Mouse (Mus musculus) CH12.LX (cell line): ENCODE measurements at regions not wholly inside any gene's neighbourhood (a gene's known extent, or its start where the extent isn't known, plus 50 kb on each side); places are given as distances from the start of the nearest gene placed in this dataset.
A peak's percentile ranks its signal among the peaks of the same experiment; 100 is the strongest.

Experiments used
- DNase-seq: peaks from one replicate; pipeline ENCODE4 v3.0.0-alpha.2; 2013; ENCODE audit errors: extremely low read depth
- H3K27ac ChIP-seq: 2 replicates; pipeline ENCODE4 v1.5.1; 2012; ENCODE audit warnings: low read depth, mild to moderate bottlenecking, control low read depth, moderate library complexity; ENCODE audit not compliant: insufficient read depth
- H3K27me3 ChIP-seq: replicated peaks from 2 replicates; pipeline ENCODE3; 2012; ENCODE audit warnings: inconsistent platforms
- H3K36me3 ChIP-seq, 2 experiments: replicated peaks in 1 of 2; 2 replicates each; pipeline versions ENCODE3 to v1.6.1; 2012; ENCODE audit warnings: inconsistent platforms in 1 of 2, low read length in 1 of 2, mild to moderate bottlenecking in 1 of 2, mixed read lengths in 1 of 2, moderate library complexity in 1 of 2; ENCODE audit not compliant: control insufficient read depth in 1 of 2, insufficient read depth in 1 of 2
- H3K4me1 ChIP-seq, 2 experiments: 2 replicates each; pipeline ENCODE4 v1.6.1; 2012; ENCODE audit warnings: inconsistent platforms in 1 of 2, moderate library complexity in 1 of 2; ENCODE audit not compliant: insufficient read depth in 2 of 2, control insufficient read depth in 1 of 2
- H3K4me2 ChIP-seq: 2 replicates; pipeline ENCODE4 v1.6.1; 2012; ENCODE audit warnings: low read depth, mild to moderate bottlenecking, control low read depth; ENCODE audit not compliant: poor library complexity, insufficient read depth, severe bottlenecking
- H3K4me3 ChIP-seq, 3 experiments: fragments of 150-350 bp in 1 of 3; sonication (generic) in 1 of 3; replicated peaks in 1 of 3; 2 replicates each; pipeline versions ENCODE3 to v1.5.1; 2011 to 2012; ENCODE audit warnings: low read depth in 2 of 3, low read length in 2 of 3, mild to moderate bottlenecking in 2 of 3, moderate library complexity in 2 of 3, control low read depth in 1 of 3, improper control_type of control experiment in 1 of 3, inconsistent platforms in 1 of 3, mixed read lengths in 1 of 3; ENCODE audit not compliant: poor library complexity in 1 of 3
- H3K79me2 ChIP-seq: replicated peaks from 2 replicates; pipeline ENCODE4 v1.6.1; 2012; ENCODE audit warnings: mild to moderate bottlenecking, moderate library complexity; ENCODE audit not compliant: control insufficient read depth, poor library complexity, insufficient read depth, severe bottlenecking; ENCODE audit errors: extremely low read depth
- H3K9ac ChIP-seq: 2 replicates; pipeline ENCODE4 v1.6.1; 2012; ENCODE audit warnings: low read depth, mild to moderate bottlenecking, control low read depth, moderate library complexity; ENCODE audit not compliant: insufficient read depth
- H3K9me3 ChIP-seq: replicated peaks from 2 replicates; pipeline ENCODE3; 2012; ENCODE audit warnings: low read length, inconsistent platforms, mixed read lengths
- BHLHE40 ChIP-seq: IDR thresholded peaks from 2 replicates; pipeline ENCODE4 v1.6.1; 2011; ENCODE audit warnings: mild to moderate bottlenecking, low read depth, low read length, improper control_type of control experiment
- CHD1 ChIP-seq: IDR thresholded peaks from 2 replicates; pipeline ENCODE4 v1.6.1; 2012; ENCODE audit warnings: low read depth, low read length, improper control_type of control experiment, inconsistent platforms
- CTCF ChIP-seq, 2 experiments: IDR thresholded peaks in 1 of 2; conservative IDR thresholded peaks in 1 of 2; 2 replicates each; pipeline ENCODE4 v1.5.1; 2011 to 2012; ENCODE audit warnings: low read depth in 2 of 2, low read length in 2 of 2, improper control_type of control experiment in 1 of 2, inconsistent platforms in 1 of 2, mild to moderate bottlenecking in 1 of 2, moderate library complexity in 1 of 2
- E2F4 ChIP-seq: IDR thresholded peaks from 2 replicates; pipeline ENCODE4 v1.6.1; 2011; ENCODE audit warnings: low read depth, low read length, improper control_type of control experiment; ENCODE audit not compliant: insufficient replicate concordance
- ELF1 ChIP-seq: IDR thresholded peaks from 2 replicates; pipeline ENCODE4 v1.6.1; 2014; ENCODE audit warnings: low read depth, mild to moderate bottlenecking, inconsistent platforms, low read length, improper control_type of control experiment
- GABPA ChIP-seq: IDR thresholded peaks from 2 replicates; pipeline ENCODE4 v1.6.1; 2012; ENCODE audit warnings: low read depth, low read length, improper control_type of control experiment, inconsistent platforms; ENCODE audit not compliant: insufficient replicate concordance
- HCFC1 ChIP-seq: IDR thresholded peaks from 2 replicates; pipeline ENCODE4 v1.6.1; 2012; ENCODE audit warnings: low read depth, mild to moderate bottlenecking, inconsistent platforms, low read length, improper control_type of control experiment
- IRF4 ChIP-seq: IDR thresholded peaks from 2 replicates; pipeline ENCODE4 v1.6.1; 2014; ENCODE audit warnings: low read depth, mild to moderate bottlenecking, inconsistent platforms, low read length, improper control_type of control experiment
- JUN ChIP-seq: IDR thresholded peaks from 2 replicates; pipeline ENCODE4 v1.6.1; 2011; ENCODE audit warnings: low read depth, mild to moderate bottlenecking, low read length, improper control_type of control experiment, moderate library complexity; ENCODE audit not compliant: insufficient read depth
- JUND ChIP-seq: conservative IDR thresholded peaks from 2 replicates; pipeline ENCODE4 v1.6.1; 2011; ENCODE audit warnings: low read depth, low read length, improper control_type of control experiment
- MAFK ChIP-seq: IDR thresholded peaks from 2 replicates; pipeline ENCODE4 v1.6.1; 2011; ENCODE audit warnings: low read length, improper control_type of control experiment; ENCODE audit not compliant: insufficient replicate concordance
- MXI1 ChIP-seq: IDR thresholded peaks from 2 replicates; pipeline ENCODE4 v1.6.1; 2011; ENCODE audit warnings: mild to moderate bottlenecking, low read depth, low read length, improper control_type of control experiment
- MYC ChIP-seq: IDR thresholded peaks from 2 replicates; pipeline ENCODE4 v1.6.1; 2011; ENCODE audit warnings: low read depth, mild to moderate bottlenecking, improper control_type of control experiment, low read length
- NELFE ChIP-seq: IDR thresholded peaks from 2 replicates; pipeline ENCODE4 v1.6.1; 2011; ENCODE audit warnings: low read depth, low read length, improper control_type of control experiment
- POLR2A ChIP-seq: IDR thresholded peaks from 2 replicates; pipeline ENCODE4 v1.6.1; 2011; ENCODE audit warnings: low read depth, mild to moderate bottlenecking, improper control_type of control experiment, low read length
- RAD21 ChIP-seq: IDR thresholded peaks from 2 replicates; pipeline ENCODE4 v1.6.1; 2011; ENCODE audit warnings: low read depth, mild to moderate bottlenecking, low read length, improper control_type of control experiment, moderate library complexity
- RCOR1 ChIP-seq: conservative IDR thresholded peaks from 2 replicates; pipeline ENCODE4 v1.6.1; 2012; ENCODE audit warnings: low read depth, mild to moderate bottlenecking, inconsistent platforms, low read length, improper control_type of control experiment
- SIN3A ChIP-seq: IDR thresholded peaks from 2 replicates; pipeline ENCODE4 v1.6.1; 2012; ENCODE audit warnings: low read length, improper control_type of control experiment, inconsistent platforms
- TCF12 ChIP-seq: IDR thresholded peaks from 2 replicates; pipeline ENCODE4 v1.6.1; 2014; ENCODE audit warnings: low read depth, mild to moderate bottlenecking, inconsistent platforms, low read length, improper control_type of control experiment
- UBTF ChIP-seq: IDR thresholded peaks from 2 replicates; pipeline ENCODE4 v1.6.1; 2012; ENCODE audit warnings: low read depth, mild to moderate bottlenecking, inconsistent platforms, low read length, improper control_type of control experiment, moderate library complexity
- USF2 ChIP-seq: conservative IDR thresholded peaks from 2 replicates; pipeline ENCODE4 v1.6.1; 2011; ENCODE audit warnings: low read depth, low read length, improper control_type of control experiment
- ZKSCAN1 ChIP-seq: IDR thresholded peaks from 2 replicates; pipeline ENCODE4 v1.6.1; 2012; ENCODE audit warnings: low read depth, inconsistent platforms, low read length, improper control_type of control experiment, borderline replicate concordance
- ZNF384 ChIP-seq: IDR thresholded peaks from 2 replicates; pipeline ENCODE4 v1.6.1; 2012; ENCODE audit warnings: low read depth, low read length, improper control_type of control experiment, inconsistent platforms
- dilution Hi-C: fragments of 300-500 bp; cut with MboI; formaldehyde crosslinking; loops from 2 replicates; pipeline ENCODE4 v1.14.3; 2020; ENCODE audit warnings: low sequenced_read_pairs; ENCODE audit not compliant: extremely low pct_unique_long_range_greater_than_20kb, extremely low pct_ligation_motif_present
- in situ Hi-C: fragments of 300-500 bp; cut with MboI; formaldehyde crosslinking; loops from 3 replicates; pipeline ENCODE4 v1.14.3; 2019; ENCODE audit warnings: low sequenced_read_pairs, low pct_ligation_motif_present, low pct_unique_long_range_greater_than_20kb, mixed read lengths

DNA sequence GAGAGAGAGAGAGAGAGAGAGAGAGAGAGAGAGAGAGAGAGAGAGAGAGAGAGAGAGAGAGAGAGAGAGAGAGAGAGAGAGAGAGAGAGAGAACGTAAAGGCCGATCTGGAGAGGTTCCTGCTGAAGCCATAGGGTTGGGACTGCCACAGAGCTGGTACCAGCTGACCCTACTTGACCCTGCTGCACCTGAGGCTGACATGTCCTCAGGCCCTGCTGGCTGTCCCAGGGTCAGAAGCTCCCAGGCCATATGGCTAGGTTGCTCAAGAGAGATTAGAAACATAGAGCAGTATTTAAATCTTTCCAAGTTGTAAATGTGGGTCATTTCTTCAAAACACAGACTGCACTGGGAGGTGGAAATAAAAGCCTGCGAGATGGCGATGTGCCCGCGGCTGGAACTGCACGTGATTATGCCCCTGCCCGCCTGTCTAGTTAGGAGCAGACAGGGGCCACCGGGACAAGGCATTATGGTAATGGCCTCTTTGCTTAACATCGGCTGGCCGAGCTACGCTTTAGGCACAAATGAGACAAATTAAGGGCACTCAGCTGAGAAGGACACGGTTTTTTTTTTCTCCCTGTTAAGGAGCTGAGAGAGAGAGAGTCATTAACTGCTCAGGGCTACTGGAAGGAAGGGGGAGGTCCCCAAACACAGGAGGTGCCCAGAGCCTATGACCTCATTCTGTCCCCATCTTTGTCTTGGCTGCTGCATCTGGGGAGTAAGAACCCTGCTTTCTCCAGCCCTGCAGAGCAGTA, 115.9 kb upstream of the 1700021F07Rik start:
- dilution Hi-C loops = no loop called here
- DNase-seq = peak; percentile 46
- Histone ChIP-seq H3K79me2 (no peaks in the 10 kb centered on the region), H3K27me3 (no peaks in the 10 kb centered on the region), H3K36me3 (no peaks in the 10 kb centered on the region), H3K9me3 (peaks cover 4% of the 10 kb centered on the region), H3K4me1 (peaks cover 27 to 64% of the 10 kb centered on the region in 2 experiments), H3K4me3 (no peak overlapping the region), H3K9ac (no peak overlapping the region), H3K27ac (no peak overlapping the region), H3K4me2 (peak overlapping the region; percentile 25; the same call in 1 of the 2 replicates)
- TF ChIP-seq TCF12 (0 out of 2 replicates have a peak, but pooled peaks have one; percentile 9), MAFK (no peak), RCOR1 (no peak), BHLHE40 (peak; percentile 78), ZNF384 (peak; percentile 83), JUN (peak; percentile 28; the same call in 1 of the 2 replicates), IRF4 (0 out of 2 replicates have a peak, but pooled peaks have one; percentile 9), CHD1 (no peak)
- in situ Hi-C loops = no loop called here

GRCm38 (mm10) chr2:173407133-173407532, 115.3 kb upstream of the 1700021F07Rik start:
- no peaks in the 10 kb centered on the region for H3K9me3 ChIP-seq
- H3K9ac ChIP-seq = no peak overlapping the region
- H3K4me1 ChIP-seq = peaks cover 27 to 64% of the 10 kb centered on the region in 2 experiments
- in situ Hi-C loops = no loop called here
- no peaks in the 10 kb centered on the region for H3K79me2 ChIP-seq
- TF ChIP-seq CTCF (conservative IDR thresholded peaks at IDR 0.05 in 1 of 2, IDR thresholded peaks at IDR 0.05 in 1 of 2; ENCODE audit: low read depth in 2 of 2, low read length in 2 of 2) = no peak
- TF ChIP-seq RAD21 = no peak
- no peak for TF ChIP-seq JUND
- TF ChIP-seq ELF1 = no peak
- TF ChIP-seq SIN3A = no peak
- no peak for TF ChIP-seq ZKSCAN1
- no peak for TF ChIP-seq UBTF
- no peak for TF ChIP-seq GABPA
- no peak for TF ChIP-seq ZNF384
- no peak for TF ChIP-seq HCFC1
- TF ChIP-seq JUN = no peak
- TF ChIP-seq MXI1 = no peak
- TF ChIP-seq USF2 = no peak
- TF ChIP-seq MYC = no peak
- TF ChIP-seq POLR2A = no peak
- TF ChIP-seq E2F4 = no peak
- no peak for TF ChIP-seq NELFE
- TF ChIP-seq CHD1 = no peak
- TF ChIP-seq, all 38 proteins: peak for 0
- DNase-seq = no peak
- Histone ChIP-seq H3K4me2 (no peak overlapping the region), H3K27me3 (no peaks in the 10 kb centered on the region), H3K4me3 (no peak overlapping the region), H3K27ac (no peak overlapping the region), H3K36me3 (no peaks in the 10 kb centered on the region)
- dilution Hi-C loops = no loop called here
